Mouse (Mus musculus) kidney, adult 11 months (tissue): ENCODE results near the gene Msmb.
A peak's percentile ranks its signal among the peaks of the same experiment; 100 is the strongest.
"Not testable (repeated sequence)": the region's sequence is repeated elsewhere in the genome, so short reads cannot be mapped to it uniquely, and the experiment has no call there.

ENCODE experiments used
- DNase-seq: peaks from one replicate; pipeline ENCODE4 v3.0.0; 2022

The Msmb gene

GRCm38 (mm10) chr14:32146578-32146977, 4.8 kb downstream of the Msmb start:
- DNase-seq, result no peak

GRCm38 (mm10) chr14:32150872-32151271, 9.0 kb downstream of the Msmb start:
- DNase-seq, result no peak

GRCm38 (mm10) chr14:32152243-32152965, 10.6 kb downstream of the Msmb start:
- DNase-seq, result no peak

GRCm38 (mm10) chr14:32153156-32153555, 11.3 kb downstream of the Msmb start:
- DNase-seq, result no peak

GRCm38 (mm10) chr14:32154758-32155157, 12.9 kb downstream of the Msmb start:
- no peak for DNase-seq

- DNase-seq, result no peak
Observed at GRCm38 (mm10) chr14:32159150-32159670, 17.4 kb downstream of the Msmb start.

GRCm38 (mm10) chr14:32159690-32160246, 17.9 kb downstream of the Msmb start, which contains the start of gene Ncoa4:
Gene Ncoa4, plus strand, starts transcription at chr14:32159865.
- peak; percentile 99 for DNase-seq

- DNase-seq, result no peak
Observed at GRCm38 (mm10) chr14:32160563-32160962, 18.7 kb downstream of the Msmb start.

- DNase-seq, result no peak
Observed at GRCm38 (mm10) chr14:32161090-32161885, 19.5 kb downstream of the Msmb start.

- DNase-seq, result no peak
Observed at GRCm38 (mm10) chr14:32162231-32162630, 20.4 kb downstream of the Msmb start.

GRCm38 (mm10) chr14:32163203-32163888, 21.5 kb downstream of the Msmb start:
- DNase-seq, result no peak

GRCm38 (mm10) chr14:32164173-32165051, 22.6 kb downstream of the Msmb start:
- no peak for DNase-seq

GRCm38 (mm10) chr14:32165278-32166061, 23.6 kb downstream of the Msmb start:
- DNase-seq, result peak; percentile 93

- no peak for DNase-seq
Observed at GRCm38 (mm10) chr14:32166062-32166441, 24.2 kb downstream of the Msmb start.

- DNase-seq, result no peak
Observed at GRCm38 (mm10) chr14:32166840-32167239, 25.0 kb downstream of the Msmb start.

- DNase-seq, result no peak
Observed at GRCm38 (mm10) chr14:32167326-32167725, 25.5 kb downstream of the Msmb start.

- DNase-seq, result no peak
Observed at GRCm38 (mm10) chr14:32168653-32169231, 26.9 kb downstream of the Msmb start.

- no peak for DNase-seq
Observed at GRCm38 (mm10) chr14:32170137-32170536, 28.3 kb downstream of the Msmb start.

- no peak for DNase-seq
Observed at GRCm38 (mm10) chr14:32175310-32175709, 33.5 kb downstream of the Msmb start.

- not testable (repeated sequence) for DNase-seq
Observed at GRCm38 (mm10) chr14:32176590-32176989, 34.8 kb downstream of the Msmb start.
